Mouse (Mus musculus) forebrain, embryonic 11.5 days (tissue): ENCODE results near the gene H2-Oa. TPM values are rescaled to one million over a fixed set of nuclear protein-coding genes. Genes with fewer than 3 reads are reported as not detected.

Source experiments
- ATAC-seq: fragments of 200-750 bp; cut with Nextera tagmentation; replicated peaks from 2 replicates; pipeline ENCODE4 v1.8.0; 2017; ENCODE audit warnings: moderate TSS enrichment; ENCODE audit not compliant: low FRiP score
- DNase-seq: peaks from one replicate; pipeline ENCODE4 v3.0.0-alpha.2; 2017; ENCODE audit warnings: low spot score
- H3K27ac ChIP-seq: fragments of 300-500 bp; sonication (generic); 2 replicates; pipeline ENCODE4 v1.5.1; 2014; ENCODE audit warnings: low read depth, low read length
- H3K27me3 ChIP-seq: fragments of 300-500 bp; sonication (generic); 2 replicates; pipeline ENCODE4 v1.6.1; 2014; ENCODE audit warnings: mild to moderate bottlenecking, low read length, mixed read lengths; ENCODE audit not compliant: control insufficient read depth, insufficient read depth
- H3K36me3 ChIP-seq: fragments of 300-500 bp; sonication (generic); 2 replicates; pipeline ENCODE4 v1.6.1; 2014; ENCODE audit warnings: mild to moderate bottlenecking, low read length, moderate library complexity, mixed read lengths; ENCODE audit not compliant: control insufficient read depth, insufficient read depth
- H3K4me1 ChIP-seq: fragments of 300-500 bp; sonication (generic); replicated peaks from 2 replicates; pipeline ENCODE4 v1.6.1; 2014; ENCODE audit warnings: low read length, mixed read lengths; ENCODE audit not compliant: control insufficient read depth, insufficient read depth
- H3K4me2 ChIP-seq: fragments of 300-500 bp; sonication (generic); 2 replicates; pipeline ENCODE4 v1.6.1; 2014; ENCODE audit warnings: low read depth, mild to moderate bottlenecking, low read length, moderate library complexity, mixed read lengths; ENCODE audit not compliant: severe bottlenecking
- H3K4me3 ChIP-seq: fragments of 300-500 bp; sonication (generic); 2 replicates; pipeline ENCODE4 v1.5.1; 2014; ENCODE audit warnings: low read depth, low read length
- H3K9ac ChIP-seq: fragments of 300-500 bp; sonication (generic); 2 replicates; pipeline ENCODE4 v1.6.1; 2014; ENCODE audit warnings: low read length
- H3K9me3 ChIP-seq: fragments of 300-500 bp; sonication (generic); 2 replicates; pipeline ENCODE4 v1.6.1; 2016; ENCODE audit warnings: low read length, mixed read lengths; ENCODE audit not compliant: control insufficient read depth
- WGBS: fragments of 180-500 bp; shearing (Covaris S2); extraction: QIAGEN DNeasy Blood & Tissue Kit; methylation state at CpG from one replicate; pipeline ENCODE4 v1.1.7; 2014; 5-methylcytosine and 5-hydroxymethylcytosine counted together
- polyA plus RNA-seq: library from polyadenylated mRNA; unstranded; fragments of >200 nt; fragmentation: Nextera tagmentation; extraction: Ambion mirVana; gene quantifications from 2 replicates; pipeline ENCODE4 v1.2.1, GENCODE M21; 2014

H2-Oa gene
- polyA plus RNA-seq, 1 experiment from 2014 or later: 0.17 TPM

DNA sequence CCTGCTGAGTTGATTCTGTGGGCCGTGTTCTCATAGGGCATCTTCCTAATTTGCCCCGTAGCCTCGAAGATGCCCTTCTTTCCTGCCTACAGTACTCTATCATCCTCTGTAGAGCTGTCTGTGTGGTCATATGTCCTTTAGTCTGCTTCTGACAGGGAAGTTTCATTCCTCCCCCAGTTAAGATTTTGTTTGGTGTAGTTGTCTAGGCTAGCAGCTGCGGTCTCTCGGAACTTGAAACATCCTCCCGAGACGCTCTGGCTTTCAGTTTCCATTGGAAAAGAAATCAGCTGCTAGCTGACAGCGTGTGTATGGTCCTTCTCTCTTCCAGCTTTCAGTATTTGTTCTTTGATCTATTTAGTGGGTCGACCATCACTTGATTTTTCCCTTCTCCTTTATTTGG lies 12.7 kb downstream of the H2-Oa start:
- H3K9ac ChIP-seq: no peak overlapping the region
- H3K27me3 ChIP-seq: no peaks in the 10 kb centered on the region
- no peak overlapping the region for H3K27ac ChIP-seq
- DNase-seq: no peak
- H3K36me3 ChIP-seq: no peaks in the 10 kb centered on the region
- no peaks in the 10 kb centered on the region for H3K9me3 ChIP-seq
- no peak for ATAC-seq
- WGBS: 87% methylated on average over 9 of the region's 9 CpGs
- 0 out of 2 replicates have a peak, but pooled peaks cover 2% of the 10 kb centered on the region for H3K4me1 ChIP-seq
- no peak overlapping the region for H3K4me2 ChIP-seq
- H3K4me3 ChIP-seq: no peak overlapping the region

GRCm38 (mm10) chr17:34106555-34106954 lies 14.4 kb downstream of the H2-Oa start:
- Histone ChIP-seq H3K27me3 (no peaks in the 10 kb centered on the region), H3K27ac (no peak overlapping the region), H3K4me1 (0 out of 2 replicates have a peak, but pooled peaks cover 4% of the 10 kb centered on the region), H3K9me3 (no peaks in the 10 kb centered on the region), H3K4me3 (no peak overlapping the region), H3K36me3 (no peaks in the 10 kb centered on the region; the same call in 1 of the 2 replicates), H3K4me2 (no peak overlapping the region), H3K9ac (no peak overlapping the region)
- DNase-seq: no peak
- ATAC-seq: no peak
- 86% methylated on average over 7 of the region's 7 CpGs for WGBS

DNA sequence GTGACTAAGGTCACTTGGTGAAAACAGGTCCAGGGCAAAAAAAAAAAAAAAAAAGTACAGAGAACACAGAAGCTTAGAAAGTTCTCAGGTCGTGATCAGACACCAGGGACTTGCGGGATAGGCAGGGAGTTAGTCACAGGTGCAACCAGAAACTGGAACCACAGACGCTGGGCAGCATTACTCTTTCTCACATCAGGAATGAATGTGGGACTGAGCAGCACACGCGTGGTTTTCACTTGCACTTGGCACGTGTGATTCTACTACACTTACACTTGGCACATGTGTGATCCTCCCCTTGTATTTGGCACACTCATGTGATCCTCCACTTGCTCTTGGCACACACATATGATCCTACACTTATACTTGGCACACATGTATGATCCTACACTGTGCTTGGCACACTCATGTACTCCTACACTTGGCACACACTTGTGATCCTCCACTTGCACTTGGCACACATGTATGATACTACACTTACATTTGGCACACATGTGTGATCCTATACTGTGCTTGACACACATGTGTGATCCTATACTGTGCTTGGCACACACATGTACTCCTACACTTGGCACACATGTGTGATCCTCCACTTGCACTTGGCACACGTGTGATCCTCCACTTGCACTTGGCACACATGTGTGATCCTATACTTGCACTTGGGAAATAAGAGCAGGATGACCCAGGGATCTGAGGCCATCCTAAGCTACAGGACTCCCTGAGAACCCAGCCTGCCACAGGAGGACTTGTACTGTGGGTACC lies 15.1 kb downstream of the H2-Oa start:
- no peaks in the 10 kb centered on the region for H3K27me3 ChIP-seq
- DNase-seq (no peak), ATAC-seq (no peak)
- WGBS: 78% methylated on average over 7 of the region's 7 CpGs
- H3K4me3 ChIP-seq: no peak overlapping the region
- H3K4me1 ChIP-seq: 0 out of 2 replicates have a peak, but pooled peaks cover 4% of the 10 kb centered on the region
- no peak overlapping the region for H3K9ac ChIP-seq
- no peak overlapping the region for H3K27ac ChIP-seq
- peaks cover 5% of the 10 kb centered on the region; the same call in 1 of the 2 replicates for H3K36me3 ChIP-seq
- H3K9me3 ChIP-seq: no peaks in the 10 kb centered on the region
- no peak overlapping the region for H3K4me2 ChIP-seq

DNA sequence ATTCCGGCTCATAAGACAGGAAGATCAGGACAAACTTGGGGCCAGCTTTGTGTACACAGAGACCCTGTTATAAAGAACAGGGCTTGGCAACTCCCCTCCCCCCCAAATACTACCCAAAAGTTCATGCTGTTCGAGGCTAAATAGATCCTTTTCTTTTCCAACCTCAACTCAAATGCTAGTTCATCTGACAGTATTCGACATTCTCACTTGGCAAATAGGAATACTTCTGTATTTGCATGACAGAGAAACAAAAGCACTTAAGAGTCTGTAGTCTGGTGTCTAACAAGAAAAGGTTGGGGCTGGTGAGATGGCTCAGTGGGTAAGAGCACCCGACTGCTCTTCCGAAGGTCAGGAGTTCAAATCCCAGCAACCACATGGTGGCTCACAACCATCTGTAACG lies 16.3 kb downstream of the H2-Oa start:
- no peak for ATAC-seq
- Histone ChIP-seq H3K36me3 (peaks cover 17% of the 10 kb centered on the region; the same call in 1 of the 2 replicates), H3K4me2 (no peak overlapping the region), H3K4me3 (no peak overlapping the region), H3K27me3 (no peaks in the 10 kb centered on the region), H3K4me1 (0 out of 2 replicates have a peak, but pooled peaks cover 4% of the 10 kb centered on the region), H3K9me3 (no peaks in the 10 kb centered on the region), H3K27ac (no peak overlapping the region), H3K9ac (no peak overlapping the region)
- no peak for DNase-seq
- WGBS: 87% methylated on average over 5 of the region's 6 CpGs

DNA sequence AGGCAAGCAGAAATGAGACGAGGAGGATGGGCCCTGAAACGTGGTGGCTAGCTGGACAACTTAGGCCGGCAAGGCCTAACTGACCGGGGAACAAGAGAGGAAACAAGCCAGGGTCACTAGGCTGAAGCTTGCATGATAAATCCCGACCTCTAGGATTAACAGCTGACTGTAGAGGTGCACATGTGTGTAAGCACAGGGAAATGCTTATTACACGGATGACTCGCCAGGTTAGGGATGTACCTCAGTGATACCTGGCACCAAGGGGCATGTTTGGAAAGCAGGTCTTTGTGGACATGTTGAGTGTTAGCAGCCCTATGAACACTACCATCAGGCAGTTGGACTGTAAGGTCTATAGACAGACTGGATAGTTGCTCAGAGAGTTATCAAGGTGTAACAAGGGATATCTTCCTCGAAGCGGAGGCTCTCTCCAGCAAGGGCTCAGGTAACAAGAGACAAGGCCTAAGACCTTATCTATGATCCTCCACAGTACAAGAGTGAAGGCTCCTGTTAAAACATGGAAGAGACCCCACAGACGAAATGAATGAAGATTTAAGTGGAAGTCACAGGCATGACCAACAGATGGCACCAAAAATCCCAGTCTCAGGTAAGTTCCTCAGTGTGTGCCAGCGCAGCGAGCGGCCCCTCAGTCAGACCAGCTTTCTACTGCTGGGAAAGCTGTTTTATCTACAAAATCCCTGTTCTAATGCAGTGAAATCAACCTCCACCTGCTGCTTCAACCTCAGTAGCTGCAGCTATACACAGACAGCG lies 17.1 kb downstream of the H2-Oa start:
- DNase-seq: no peak
- H3K9me3 ChIP-seq: no peaks in the 10 kb centered on the region
- no peak overlapping the region for H3K4me3 ChIP-seq
- ATAC-seq: peak; percentile 21; the same call in 1 of the 2 replicates
- H3K4me2 ChIP-seq: no peak overlapping the region
- 79% methylated on average over 14 of the region's 14 CpGs for WGBS
- no peak overlapping the region for H3K9ac ChIP-seq
- H3K27ac ChIP-seq: peak overlapping the region; percentile 50; the same call in 1 of the 2 replicates
- H3K27me3 ChIP-seq: no peaks in the 10 kb centered on the region
- H3K36me3 ChIP-seq: peaks cover 22% of the 10 kb centered on the region; the same call in 1 of the 2 replicates
- H3K4me1 ChIP-seq: 0 out of 2 replicates have a peak, but pooled peaks cover 4% of the 10 kb centered on the region

DNA sequence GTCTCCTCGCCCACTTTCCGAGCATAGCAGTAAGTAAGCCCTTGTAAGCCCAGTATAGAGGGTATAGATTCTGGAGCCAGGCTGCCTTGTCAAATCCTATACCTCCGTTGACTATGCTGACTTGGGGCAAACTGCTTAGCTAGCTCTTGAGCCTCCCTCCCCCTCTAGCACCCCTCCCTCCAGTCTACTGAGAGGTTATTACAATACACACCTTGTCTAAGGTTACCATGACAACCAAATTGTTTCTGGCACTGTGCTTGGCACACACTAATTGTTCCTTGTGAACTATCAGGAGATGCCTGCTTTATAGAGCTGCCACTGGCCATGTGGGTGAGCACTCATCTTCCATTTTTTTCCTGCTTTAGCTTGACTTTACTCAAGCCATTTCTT lies 17.7 kb downstream of the H2-Oa start:
- H3K4me1 ChIP-seq: 0 out of 2 replicates have a peak, but pooled peaks cover 4% of the 10 kb centered on the region
- ATAC-seq: peak; percentile 57
- no peak for DNase-seq
- H3K9ac ChIP-seq: no peak overlapping the region
- no peaks in the 10 kb centered on the region for H3K9me3 ChIP-seq
- H3K27me3 ChIP-seq: no peaks in the 10 kb centered on the region
- no peak overlapping the region for H3K4me2 ChIP-seq
- H3K36me3 ChIP-seq: peaks cover 27% of the 10 kb centered on the region
- H3K4me3 ChIP-seq: no peak overlapping the region
- 77% methylated on average over 3 of the region's 3 CpGs for WGBS
- peak overlapping the region; percentile 50; the same call in 1 of the 2 replicates for H3K27ac ChIP-seq

- Histone ChIP-seq H3K4me3 (no peak overlapping the region), H3K4me1 (0 out of 2 replicates have a peak, but pooled peaks cover 4% of the 10 kb centered on the region), H3K36me3 (peaks cover 32% of the 10 kb centered on the region), H3K27ac (no peak overlapping the region), H3K9ac (no peak overlapping the region), H3K4me2 (no peak overlapping the region), H3K27me3 (no peaks in the 10 kb centered on the region), H3K9me3 (no peaks in the 10 kb centered on the region)
- WGBS: 71% methylated on average over 8 of the region's 8 CpGs
- DNase-seq: peak; percentile 57
- ATAC-seq: no peak
Measured at GRCm38 (mm10) chr17:34110309-34110708, 18.2 kb downstream of the H2-Oa start.

GRCm38 (mm10) chr17:34114114-34114513 lies 22.0 kb downstream of the H2-Oa start:
- Histone ChIP-seq H3K9me3 (no peaks in the 10 kb centered on the region), H3K4me1 (peaks cover 14% of the 10 kb centered on the region; the same call in 1 of the 2 replicates), H3K36me3 (peaks cover 46% of the 10 kb centered on the region), H3K27me3 (no peaks in the 10 kb centered on the region), H3K27ac (no peak overlapping the region), H3K9ac (no peak overlapping the region), H3K4me3 (no peak overlapping the region), H3K4me2 (no peak overlapping the region)
- DNase-seq (no peak), ATAC-seq (no peak)
- WGBS: 96% methylated on average over 7 of the region's 7 CpGs
